8 mouse cellular contexts compared by ENCODE assay signal in genomic region chr10:128410560-128410845, GRCm38 (mm10). TPM values are rescaled to one million over a fixed set of nuclear protein-coding genes. Genes with fewer than 3 reads are reported as not detected.
DNase-seq lines count a peak whose midpoint lies in the region; ATAC-seq and TF ChIP-seq lines count a peak whose summit lies in the region.

No protein-coding gene starts in this region.

- ATAC-seq in lung, embryonic 14.5 days (ENCODE audit: insufficient read depth), result no peak
- ATAC-seq in hindbrain, embryonic 16.5 days, result no peak
- ATAC-seq in midbrain, embryonic 16.5 days, result no peak

- 22% methylated on average over 4 of the region's 4 CpGs for WGBS in lung, embryonic 14.5 days
- 25% methylated on average over 4 of the region's 4 CpGs for WGBS in hindbrain, embryonic 16.5 days
- WGBS in midbrain, embryonic 16.5 days, result 21% methylated on average over 4 of the region's 4 CpGs

- H3K4me3 ChIP-seq in lung, embryonic 14.5 days (ENCODE audit: low read depth, low read length), result peak overlapping the region; percentile 85
- H3K4me3 ChIP-seq in brown adipose tissue, adult 24 weeks (ENCODE audit: insufficient read depth, low read depth, low read length), result peak overlapping the region; percentile 45
- H3K4me3 ChIP-seq in hindbrain, embryonic 16.5 days (ENCODE audit: low read length), result peak overlapping the region; percentile 99
- H3K4me3 ChIP-seq in midbrain, embryonic 16.5 days (ENCODE audit: low read depth, low read length), result peak overlapping the region; percentile 71

- peak overlapping the region; percentile 76 for H3K9ac ChIP-seq in lung, embryonic 14.5 days
- H3K9ac ChIP-seq in hindbrain, embryonic 16.5 days (ENCODE audit: low read depth, low read length), result peak overlapping the region; percentile 94
- H3K9ac ChIP-seq in midbrain, embryonic 16.5 days (ENCODE audit: low read depth, low read length), result peak overlapping the region; percentile 80; the same call in 1 of the 2 replicates

- no peak for TF ChIP-seq CTCF in lung, embryonic 14.5 days (IDR thresholded peaks at IDR 0.05; ENCODE audit: low read depth)

- peak overlapping the region; percentile 93 for H3K27ac ChIP-seq in lung, embryonic 14.5 days (ENCODE audit: low read depth)
- peak overlapping the region; percentile 85 for H3K27ac ChIP-seq in brown adipose tissue, adult 24 weeks (replicated peaks; ENCODE audit: low read depth, low read length)
- H3K27ac ChIP-seq in hindbrain, embryonic 16.5 days (ENCODE audit: low read depth, low read length), result peak overlapping the region; percentile 98
- peak overlapping the region; percentile 35 for H3K27ac ChIP-seq in midbrain, embryonic 16.5 days (ENCODE audit: low read length)

- no peaks in the 10 kb centered on the region for H3K27me3 ChIP-seq in lung, embryonic 14.5 days (ENCODE audit: insufficient read depth, low read length)
- H3K27me3 ChIP-seq in hindbrain, embryonic 16.5 days (replicated peaks; ENCODE audit: control insufficient read depth, insufficient read depth, low read length), result no peaks in the 10 kb centered on the region
- H3K27me3 ChIP-seq in midbrain, embryonic 16.5 days (ENCODE audit: control insufficient read depth, insufficient read depth, low read depth, low read length), result no peaks in the 10 kb centered on the region

- peaks cover 35% of the 10 kb centered on the region for H3K36me3 ChIP-seq in lung, embryonic 14.5 days (ENCODE audit: insufficient read depth)
- H3K36me3 ChIP-seq in hindbrain, embryonic 16.5 days (ENCODE audit: control insufficient read depth, insufficient read depth, low read length), result peaks cover 8% of the 10 kb centered on the region; the same call in 1 of the 2 replicates
- H3K36me3 ChIP-seq in midbrain, embryonic 16.5 days (ENCODE audit: control insufficient read depth, insufficient read depth, low read length), result peaks cover 5% of the 10 kb centered on the region; the same call in 1 of the 2 replicates

- 0 out of 2 replicates have a peak, but pooled peaks cover 8% of the 10 kb centered on the region for H3K4me1 ChIP-seq in lung, embryonic 14.5 days (ENCODE audit: insufficient read depth)
- H3K4me1 ChIP-seq in brown adipose tissue, adult 24 weeks (ENCODE audit: control insufficient read depth, insufficient read depth, insufficient read length, low read length), result peaks cover 8% of the 10 kb centered on the region
- peaks cover 42% of the 10 kb centered on the region for H3K4me1 ChIP-seq in hindbrain, embryonic 16.5 days (ENCODE audit: control insufficient read depth, insufficient read depth, low read depth, low read length)
- peaks cover 39% of the 10 kb centered on the region for H3K4me1 ChIP-seq in midbrain, embryonic 16.5 days (ENCODE audit: control insufficient read depth, insufficient read depth, low read length)

- no peaks in the 10 kb centered on the region for H3K9me3 ChIP-seq in lung, embryonic 14.5 days (ENCODE audit: low read depth, low read length)
- H3K9me3 ChIP-seq in hindbrain, embryonic 16.5 days (ENCODE audit: control insufficient read depth, low read length), result no peaks in the 10 kb centered on the region
- H3K9me3 ChIP-seq in midbrain, embryonic 16.5 days (replicated peaks; ENCODE audit: control insufficient read depth, low read length, poor library complexity, severe bottlenecking), result no peaks in the 10 kb centered on the region

- H3K4me2 ChIP-seq in lung, embryonic 14.5 days, result peak overlapping the region; percentile 98
- peak overlapping the region; percentile 99 for H3K4me2 ChIP-seq in hindbrain, embryonic 16.5 days (ENCODE audit: low read length)
- H3K4me2 ChIP-seq in midbrain, embryonic 16.5 days (ENCODE audit: low read length), result peak overlapping the region; percentile 98

- peak; percentile 22 for DNase-seq in lung, embryonic 14.5 days
- no peak for DNase-seq in lung, adult 18-20 months
- DNase-seq in cerebellum, postnatal 25 days, result no peak
- DNase-seq in layer of hippocampus, adult 9-10 months (ENCODE audit: low spot score), result no peak
- DNase-seq in T-cell, adult 2 months (ENCODE audit: low spot score), result no peak

RNA-seq across cellular contexts. Expression of gene Nabp2, which starts 0.8 kb away (rescaled TPM):
- 77.1 and 83.1 TPM in 2 replicates for polyA plus RNA-seq in lung, embryonic 14.5 days (2014; fragmentation: Nextera tagmentation; extraction: Ambion mirVana)
- 67.1 and 87.6 TPM in 2 replicates for polyA plus RNA-seq in brown adipose tissue, adult 24 weeks (2012; ENCODE audit: insufficient read depth, insufficient read length, missing spikeins)
- polyA plus RNA-seq in hindbrain, embryonic 16.5 days (2015; fragmentation: Nextera tagmentation; extraction: Ambion mirVana), result 126 and 150 TPM in 2 replicates
- 141 and 150 TPM in 2 replicates for polyA plus RNA-seq in midbrain, embryonic 16.5 days (2015; fragmentation: Nextera tagmentation; extraction: Ambion mirVana)

RNA-seq across cellular contexts. Expression of gene Rnf41, which starts 1.0 kb away (rescaled TPM):
- 32.8 and 33.5 TPM in 2 replicates for polyA plus RNA-seq in lung, embryonic 14.5 days (2014; fragmentation: Nextera tagmentation; extraction: Ambion mirVana)
- 15.1 and 17.1 TPM in 2 replicates for polyA plus RNA-seq in brown adipose tissue, adult 24 weeks (2012; ENCODE audit: insufficient read depth, insufficient read length, missing spikeins)
- 96.7 and 98.3 TPM in 2 replicates for polyA plus RNA-seq in hindbrain, embryonic 16.5 days (2015; fragmentation: Nextera tagmentation; extraction: Ambion mirVana)
- 105 and 108 TPM in 2 replicates for polyA plus RNA-seq in midbrain, embryonic 16.5 days (2015; fragmentation: Nextera tagmentation; extraction: Ambion mirVana)

RNA-seq across cellular contexts. Expression of gene Slc39a5, which starts 9.5 kb away (rescaled TPM):
- polyA plus RNA-seq in lung, embryonic 14.5 days (2014; fragmentation: Nextera tagmentation; extraction: Ambion mirVana), result 0.18 TPM in 1 of 2 replicates, not detected in the other
- not detected in 2 replicates for polyA plus RNA-seq in brown adipose tissue, adult 24 weeks (2012; ENCODE audit: insufficient read depth, insufficient read length, missing spikeins)
- 0.36 and 0.41 TPM in 2 replicates for polyA plus RNA-seq in hindbrain, embryonic 16.5 days (2015; fragmentation: Nextera tagmentation; extraction: Ambion mirVana)
- 0.10 TPM in 1 of 2 replicates, not detected in the other for polyA plus RNA-seq in midbrain, embryonic 16.5 days (2015; fragmentation: Nextera tagmentation; extraction: Ambion mirVana)

RNA-seq across cellular contexts. Expression of gene Ankrd52, which starts 33.6 kb away (rescaled TPM):
- 15.8 and 17.0 TPM in 2 replicates for polyA plus RNA-seq in lung, embryonic 14.5 days (2014; fragmentation: Nextera tagmentation; extraction: Ambion mirVana)
- 16.9 and 22.4 TPM in 2 replicates for polyA plus RNA-seq in brown adipose tissue, adult 24 weeks (2012; ENCODE audit: insufficient read depth, insufficient read length, missing spikeins)
- 9.9 and 12.1 TPM in 2 replicates for polyA plus RNA-seq in hindbrain, embryonic 16.5 days (2015; fragmentation: Nextera tagmentation; extraction: Ambion mirVana)
- 9.9 and 13.6 TPM in 2 replicates for polyA plus RNA-seq in midbrain, embryonic 16.5 days (2015; fragmentation: Nextera tagmentation; extraction: Ambion mirVana)

RNA-seq across cellular contexts. Expression of gene Coq10a, which starts 41.7 kb away (rescaled TPM):
- polyA plus RNA-seq in lung, embryonic 14.5 days (2014; fragmentation: Nextera tagmentation; extraction: Ambion mirVana), result 12.8 and 14.5 TPM in 2 replicates
- 122 and 173 TPM in 2 replicates for polyA plus RNA-seq in brown adipose tissue, adult 24 weeks (2012; ENCODE audit: insufficient read depth, insufficient read length, missing spikeins)
- polyA plus RNA-seq in hindbrain, embryonic 16.5 days (2015; fragmentation: Nextera tagmentation; extraction: Ambion mirVana), result 11.4 and 32.3 TPM in 2 replicates
- 36.8 and 40.3 TPM in 2 replicates for polyA plus RNA-seq in midbrain, embryonic 16.5 days (2015; fragmentation: Nextera tagmentation; extraction: Ambion mirVana)

Comparison
In these comparisons a context has a peak if more than half of its experiments do, and no peak if none do; other contexts are left out.
1. H3K27ac ChIP-seq: peak in every context shown above with its lines; median percentile 98 in hindbrain, embryonic 16.5 days; 93 in lung, embryonic 14.5 days; 85 in brown adipose tissue, adult 24 weeks; 35 in midbrain, embryonic 16.5 days.
2. H3K4me3 ChIP-seq: peak in every context shown above with its lines; median percentile 99 in hindbrain, embryonic 16.5 days; 85 in lung, embryonic 14.5 days; 71 in midbrain, embryonic 16.5 days; 45 in brown adipose tissue, adult 24 weeks.